Mouse (Mus musculus): Measurements from ENCODE around the gene Rgl1.
"Not testable (repeated sequence)": the region's sequence is repeated elsewhere in the genome, so short reads cannot be mapped to it uniquely, and the experiment has no call there.

Rgl1 gene

DNA sequence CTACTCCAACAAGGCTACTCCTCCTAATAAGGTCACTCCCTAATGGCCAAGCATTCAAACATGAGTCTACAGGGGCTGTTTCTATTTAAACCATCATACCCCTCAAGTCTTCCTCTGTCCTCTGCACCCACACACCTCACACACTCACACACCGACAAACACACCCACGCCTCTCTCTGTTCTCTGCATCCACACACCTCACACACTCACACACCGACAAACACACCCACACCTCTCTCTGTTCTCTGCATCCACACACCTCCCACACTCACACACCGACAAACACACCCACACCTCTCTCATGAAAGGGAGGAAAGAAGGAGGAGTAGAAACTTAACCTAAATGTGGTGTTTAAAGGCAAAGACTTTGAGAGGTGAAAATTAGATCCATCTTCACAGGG lies 106.2 kb downstream of the Rgl1 start:
- DNase-seq (ENCODE audit: low read depth, low spot score) = no peak

DNA sequence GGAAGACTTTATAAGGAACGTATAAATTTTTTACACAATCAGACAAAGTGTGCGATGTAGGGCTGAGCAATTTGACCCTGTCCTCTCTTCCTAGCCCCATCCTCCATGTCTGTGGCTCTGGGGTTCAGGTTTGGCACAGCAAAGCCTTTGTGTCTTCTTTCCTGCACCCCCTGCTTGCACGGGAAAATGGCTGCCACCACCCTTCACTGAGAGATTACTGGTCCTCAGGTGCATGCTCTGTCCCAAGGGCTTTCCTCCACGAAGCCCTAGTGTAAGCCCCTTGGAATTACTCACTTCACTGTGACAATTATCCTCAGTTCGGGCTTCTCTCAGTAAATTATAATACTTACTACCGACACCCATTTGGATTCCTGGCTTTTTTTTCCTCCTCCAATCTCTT lies 109.5 kb downstream of the Rgl1 start:
- no peak for DNase-seq (ENCODE audit: low read depth, low spot score)

GRCm38 (mm10) chr1:152654851-152655250 lies 111.3 kb downstream of the Rgl1 start:
- no peak for DNase-seq (ENCODE audit: low read depth, low spot score)

- no peak for DNase-seq (ENCODE audit: low read depth, low spot score)
Observed at GRCm38 (mm10) chr1:152651495-152651874, 114.7 kb downstream of the Rgl1 start.

- no peak for DNase-seq (ENCODE audit: low read depth, low spot score)
Observed at GRCm38 (mm10) chr1:152650856-152651494, 115.2 kb downstream of the Rgl1 start.

DNA sequence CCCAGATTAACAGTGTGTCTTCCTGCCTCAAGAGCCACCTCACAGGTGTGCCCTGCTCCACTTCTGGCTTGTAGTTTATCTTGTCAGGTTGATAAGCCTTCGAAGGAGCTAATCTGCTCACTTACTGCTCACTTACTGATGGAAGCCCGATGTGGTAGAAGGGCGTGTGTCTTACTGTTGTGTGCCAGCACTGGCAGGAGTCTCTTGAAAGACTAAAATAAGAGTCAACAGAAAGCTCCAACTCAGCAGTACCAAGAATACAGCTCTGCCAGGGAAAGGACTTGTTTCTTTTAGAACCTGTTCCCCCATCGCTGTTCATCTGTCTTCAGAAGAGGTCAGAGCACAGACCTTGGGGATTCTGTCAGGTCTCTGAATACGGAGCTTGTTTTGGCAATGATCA lies 118.1 kb downstream of the Rgl1 start:
- no peak for DNase-seq (ENCODE audit: low read depth, low spot score)

GRCm38 (mm10) chr1:152642207-152642606 lies 123.9 kb downstream of the Rgl1 start:
- DNase-seq (ENCODE audit: low read depth, low spot score) = not testable (repeated sequence)

- peak; percentile 23 for DNase-seq (ENCODE audit: low read depth, low spot score)
Observed at GRCm38 (mm10) chr1:152640195-152640981, 125.8 kb downstream of the Rgl1 start.

DNA sequence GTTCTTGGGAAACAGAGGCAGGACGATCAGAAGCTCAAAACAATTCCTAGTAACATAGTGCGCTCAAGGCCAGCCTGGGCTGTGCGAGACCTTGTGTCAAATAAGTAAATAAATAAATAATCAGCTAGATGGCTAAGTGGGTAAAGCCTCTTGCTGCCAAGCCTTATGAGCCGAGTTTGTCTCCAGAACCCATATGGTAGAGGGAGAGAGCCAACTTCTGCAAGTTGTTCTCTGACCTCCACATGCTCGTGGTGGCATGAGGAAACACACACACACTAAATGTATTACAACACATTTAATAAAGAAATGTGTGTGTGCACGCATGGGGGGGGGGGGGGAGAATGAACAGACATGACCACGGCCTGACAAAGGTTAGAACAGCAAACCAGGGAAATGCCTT lies 126.8 kb downstream of the Rgl1 start:
- DNase-seq (ENCODE audit: low read depth, low spot score) = no peak

- no peak for DNase-seq (ENCODE audit: low read depth, low spot score)
Observed at GRCm38 (mm10) chr1:152634638-152635037, 131.5 kb downstream of the Rgl1 start.

DNA sequence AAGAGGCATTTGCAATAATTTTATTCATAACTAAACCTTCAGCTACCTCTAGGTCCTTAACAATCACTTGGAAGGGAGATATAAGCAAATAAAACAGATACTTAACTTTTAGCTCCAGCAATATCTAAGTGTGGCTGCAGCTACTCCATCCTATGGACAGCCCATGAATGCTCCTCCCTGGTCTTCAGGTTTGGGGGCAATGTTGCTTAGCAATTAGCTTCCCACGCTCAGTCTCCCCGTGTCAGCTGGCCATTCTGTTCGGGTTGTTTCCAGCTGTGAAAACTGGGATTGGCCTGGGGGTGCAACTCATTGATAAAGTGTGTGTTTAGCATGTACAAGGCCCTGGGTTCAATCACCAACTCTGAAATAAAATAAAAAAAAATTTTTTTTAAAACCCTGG lies 136.4 kb downstream of the Rgl1 start:
- no peak for DNase-seq (ENCODE audit: low read depth, low spot score)

- no peak for DNase-seq (ENCODE audit: low read depth, low spot score)
Observed at GRCm38 (mm10) chr1:152625651-152626050, 140.5 kb downstream of the Rgl1 start.

GRCm38 (mm10) chr1:152624644-152625454 lies 141.3 kb downstream of the Rgl1 start:
- peak; percentile 16 for DNase-seq (ENCODE audit: low read depth, low spot score)

DNA sequence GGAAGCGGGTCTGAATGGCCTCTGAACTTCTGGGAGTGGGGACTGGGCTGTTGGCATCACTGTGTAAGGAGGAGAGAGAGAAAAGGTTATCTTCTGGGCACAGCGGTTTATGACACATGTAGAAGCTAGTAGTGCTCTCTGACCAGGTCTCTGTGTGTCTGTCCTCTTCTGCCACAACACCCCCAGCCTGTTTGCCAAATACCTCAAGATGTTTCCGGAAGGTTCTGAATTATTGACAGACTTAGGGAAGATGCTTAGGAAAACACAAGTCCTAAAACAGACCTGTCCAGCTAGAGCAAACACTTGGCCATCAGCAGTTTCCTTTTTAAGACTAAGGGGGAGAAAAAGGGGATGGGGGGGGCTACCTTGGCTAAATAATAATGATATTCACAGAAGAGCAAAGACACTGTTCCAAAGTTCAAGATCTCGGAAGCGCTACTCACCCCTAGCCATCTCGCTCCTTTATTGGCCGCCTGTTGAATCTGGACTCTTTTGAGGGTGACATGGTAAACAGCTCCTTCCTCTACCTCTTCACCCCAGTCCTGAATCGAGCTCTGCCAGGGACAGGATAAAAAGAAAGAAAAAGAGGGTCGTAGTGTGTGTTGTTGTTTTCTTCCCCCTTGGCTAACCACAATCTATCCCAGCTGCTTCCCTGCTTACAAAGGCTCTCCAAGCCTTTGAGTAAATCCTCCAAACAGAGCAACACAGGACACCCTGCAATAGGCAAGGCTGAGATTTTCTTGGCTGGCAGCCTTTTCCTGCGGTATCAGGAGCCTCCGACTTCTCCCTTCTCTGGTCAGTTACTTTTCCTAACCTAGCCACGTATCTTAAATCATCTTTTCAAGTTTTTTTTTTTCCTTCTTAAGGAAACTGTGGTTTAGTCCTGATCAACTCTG lies 142.5 kb downstream of the Rgl1 start:
- no peak for DNase-seq (ENCODE audit: low read depth, low spot score)

DNA sequence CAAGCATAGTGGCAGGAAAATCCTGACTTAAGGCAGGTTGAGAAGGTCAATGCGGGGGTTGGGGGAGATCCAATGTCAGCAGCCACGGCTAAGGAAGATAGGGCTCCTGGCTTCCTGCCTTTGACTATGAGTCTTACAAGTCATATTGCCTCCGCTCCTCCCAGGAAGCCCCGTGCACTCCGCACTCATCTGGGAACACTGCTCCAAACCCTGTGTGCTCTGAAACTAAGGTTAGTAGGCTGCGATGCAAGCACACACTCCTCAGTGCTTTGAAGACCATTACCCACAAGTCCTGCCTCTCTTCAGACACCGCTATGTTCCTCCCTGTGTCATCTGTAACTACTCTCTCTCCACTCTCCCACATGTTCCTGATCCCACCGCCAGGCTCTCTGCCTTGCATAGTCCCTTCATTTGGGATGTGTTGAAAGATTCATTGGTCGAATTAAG lies 143.4 kb downstream of the Rgl1 start:
- no peak for DNase-seq (ENCODE audit: low read depth, low spot score)

DNA sequence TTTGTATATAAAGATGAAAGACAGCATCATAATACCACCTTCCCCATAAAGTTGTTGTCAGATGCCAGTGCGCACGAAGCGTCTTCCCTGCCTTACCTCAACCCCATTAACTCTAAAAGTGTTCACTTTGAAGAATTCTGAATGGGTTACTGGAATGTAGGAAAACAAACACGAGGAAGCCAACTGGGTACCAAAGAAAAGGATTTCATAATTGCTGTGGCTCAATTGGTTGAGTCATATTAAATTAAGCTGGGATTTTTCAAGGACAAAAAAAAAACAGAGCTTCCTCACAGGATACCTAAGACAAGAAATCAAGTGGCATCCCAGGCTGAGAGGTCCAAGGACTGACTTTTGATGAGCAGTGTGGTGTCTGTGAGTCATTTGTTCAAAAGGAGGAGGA lies 144.5 kb downstream of the Rgl1 start:
- no peak for DNase-seq (ENCODE audit: low read depth, low spot score)

DNA sequence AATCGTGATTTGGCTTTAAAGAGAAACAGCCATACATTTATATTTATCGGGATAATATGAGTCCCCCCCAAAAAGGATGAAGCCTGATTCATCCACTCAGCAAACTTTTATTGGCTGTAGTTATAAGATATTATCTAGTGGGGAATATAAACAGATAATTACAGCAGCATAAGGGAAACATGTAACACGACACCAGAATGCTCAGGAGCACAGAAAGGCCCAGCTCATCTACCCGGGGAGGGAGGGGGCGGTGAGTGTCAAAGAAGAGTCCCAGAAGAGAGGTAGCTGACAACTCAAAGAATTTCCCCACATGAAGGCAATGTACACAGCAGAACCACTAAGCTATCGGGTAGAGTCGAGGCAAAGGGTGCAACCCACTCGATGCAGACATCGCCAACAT lies 146.8 kb downstream of the Rgl1 start:
- DNase-seq (ENCODE audit: low read depth, low spot score) = no peak

- DNase-seq (ENCODE audit: low read depth, low spot score) = no peak
Observed at GRCm38 (mm10) chr1:152618896-152619295, 147.3 kb downstream of the Rgl1 start.

GRCm38 (mm10) chr1:152618381-152618780 lies 147.8 kb downstream of the Rgl1 start:
- no peak for DNase-seq (ENCODE audit: low read depth, low spot score)

DNA sequence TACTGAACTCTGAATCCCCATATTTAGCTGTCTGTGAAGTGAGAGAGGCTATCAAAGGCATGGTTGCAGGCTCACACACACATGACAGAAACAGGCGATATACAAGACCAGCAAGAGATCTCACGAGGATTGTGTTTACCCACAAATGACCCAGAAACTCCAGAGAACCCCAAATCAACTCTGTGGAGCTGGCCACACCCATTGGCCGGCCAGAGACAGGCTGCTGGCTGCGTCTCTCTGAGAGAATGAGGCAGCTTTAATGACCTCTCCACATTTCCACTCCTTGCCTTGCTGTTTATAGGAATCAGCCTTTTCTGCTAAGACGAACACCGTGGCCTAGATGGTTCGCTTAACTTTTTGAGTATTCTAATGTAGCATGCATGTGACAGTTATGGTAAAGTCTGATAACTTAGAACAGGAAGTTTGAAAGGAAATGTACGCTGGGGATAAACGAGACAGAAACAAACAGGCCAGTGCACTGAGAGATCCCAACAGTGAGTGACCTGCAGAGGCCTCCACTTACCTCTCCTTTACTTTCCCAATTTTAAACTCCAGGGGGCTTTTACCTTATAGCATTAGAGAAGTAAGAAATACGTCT lies 148.3 kb downstream of the Rgl1 start:
- no peak for DNase-seq (ENCODE audit: low read depth, low spot score)

DNA sequence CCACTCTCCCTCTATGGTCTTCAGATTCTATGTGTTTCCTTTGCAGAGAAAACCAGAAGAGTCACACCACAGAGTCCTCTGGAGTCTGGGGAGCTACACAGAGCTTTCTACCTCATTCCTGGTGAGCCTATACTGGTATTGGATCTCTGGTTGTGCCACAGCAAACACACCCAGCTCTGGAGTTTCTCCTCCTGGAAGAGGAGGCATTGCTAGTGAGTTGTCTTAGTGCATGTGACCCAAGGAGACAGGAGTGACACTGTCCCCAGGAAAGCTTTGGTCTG lies 149.4 kb downstream of the Rgl1 start:
- no peak for DNase-seq (ENCODE audit: low read depth, low spot score)
